Mouse (Mus musculus) embryonic facial prominence, embryonic 12.5 days (tissue): ENCODE data around the gene Sars2. TPM values are rescaled to one million over a fixed set of nuclear protein-coding genes. Genes with fewer than 3 reads are reported as not detected.
A peak's percentile ranks its signal among the peaks of the same experiment; 100 is the strongest.

Source experiments
- ATAC-seq: fragments of 200-750 bp; cut with Nextera tagmentation; 2 replicates; pipeline ENCODE4 v1.8.0; 2017; ENCODE audit not compliant: insufficient number of reproducible peaks, insufficient read depth, low FRiP score, low TSS enrichment
- H3K27ac ChIP-seq: fragments of 300-500 bp; sonication (generic); 2 replicates; pipeline ENCODE4 v1.5.1; 2016; ENCODE audit warnings: mild to moderate bottlenecking
- H3K27me3 ChIP-seq: fragments of 300-500 bp; sonication (generic); 2 replicates; pipeline ENCODE4 v1.6.1; 2016; ENCODE audit warnings: mild to moderate bottlenecking, moderate library complexity
- H3K36me3 ChIP-seq: fragments of 300-500 bp; sonication (generic); 2 replicates; pipeline ENCODE4 v1.6.1; 2016; ENCODE audit warnings: mild to moderate bottlenecking
- H3K4me1 ChIP-seq: fragments of 300-500 bp; sonication (generic); 2 replicates; pipeline ENCODE4 v1.6.1; 2016
- H3K4me2 ChIP-seq: fragments of 300-500 bp; sonication (generic); replicated peaks from 2 replicates; pipeline ENCODE4 v1.6.1; 2016; ENCODE audit warnings: mild to moderate bottlenecking, moderate library complexity
- H3K4me3 ChIP-seq: fragments of 300-500 bp; sonication (generic); 2 replicates; pipeline ENCODE4 v1.5.1; 2016; ENCODE audit warnings: mild to moderate bottlenecking
- H3K9ac ChIP-seq: fragments of 300-500 bp; sonication (generic); 2 replicates; pipeline ENCODE4 v1.6.1; 2016; ENCODE audit warnings: mild to moderate bottlenecking, moderate library complexity
- H3K9me3 ChIP-seq: fragments of 300-500 bp; sonication (generic); 2 replicates; pipeline ENCODE4 v1.6.1; 2016; ENCODE audit warnings: mild to moderate bottlenecking, moderate library complexity
- WGBS: fragments of 180-500 bp; shearing (Covaris S2); methylation state at CpG from one replicate; pipeline ENCODE4 v1.1.7; 2016; 5-methylcytosine and 5-hydroxymethylcytosine counted together
- polyA plus RNA-seq: library from polyadenylated mRNA; unstranded; fragments of >200 nt; fragmentation: Nextera tagmentation; extraction: Ambion mirVana; gene quantifications from 2 replicates; pipeline ENCODE4 v1.2.1, GENCODE M21; 2016

The Sars2 gene
- polyA plus RNA-seq, 1 experiment from 2014 or later: 32.0 TPM

DNA sequence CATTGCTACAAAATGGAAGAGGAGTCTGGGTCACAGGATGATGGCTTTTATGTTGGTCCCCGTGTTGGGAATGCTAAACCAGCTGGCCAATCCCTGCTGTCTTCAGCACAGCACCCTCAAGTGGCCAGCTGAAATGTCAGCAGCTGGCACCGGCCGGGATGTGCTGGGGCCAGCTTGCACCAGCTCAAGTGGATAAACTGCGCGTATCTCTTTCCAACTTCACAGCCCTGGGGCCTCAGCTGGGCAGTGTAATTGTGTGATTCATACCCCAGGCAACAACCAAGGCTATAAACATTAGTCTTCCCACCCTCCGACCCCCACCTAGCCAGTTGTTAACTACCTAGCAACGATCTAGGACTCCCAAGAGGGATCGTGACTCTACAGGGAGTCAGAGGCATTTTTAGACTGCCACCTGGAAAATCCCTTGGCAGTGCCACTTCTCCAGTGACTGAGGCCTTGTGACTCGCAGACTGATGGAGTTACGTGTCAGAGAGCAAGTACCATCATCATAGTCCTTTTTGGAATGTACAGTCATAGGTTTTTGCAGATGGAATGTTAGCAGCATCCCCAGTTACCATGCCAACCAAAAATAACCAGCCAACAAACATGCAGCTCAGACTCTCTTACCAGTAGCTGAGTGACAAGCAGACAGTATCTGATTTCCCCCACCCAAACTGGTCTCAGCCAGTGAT lies 14.0 kb upstream of the Sars2 start:
- Histone ChIP-seq H3K4me1 (peaks cover 6% of the 10 kb centered on the region), H3K27me3 (no peaks in the 10 kb centered on the region), H3K27ac (no peak overlapping the region), H3K36me3 (peaks cover 4% of the 10 kb centered on the region; the same call in 1 of the 2 replicates), H3K9me3 (no peaks in the 10 kb centered on the region), H3K4me2 (no peak overlapping the region), H3K9ac (no peak overlapping the region), H3K4me3 (no peak overlapping the region)
- WGBS: 60% methylated on average over 10 of the region's 10 CpGs
- no peak for ATAC-seq

- no peak overlapping the region for H3K27ac ChIP-seq
- H3K36me3 ChIP-seq: peaks cover 20% of the 10 kb centered on the region; the same call in 1 of the 2 replicates
- H3K4me1 ChIP-seq: peaks cover 12% of the 10 kb centered on the region
- H3K9me3 ChIP-seq: no peaks in the 10 kb centered on the region
- ATAC-seq: peak; percentile 71
- no peaks in the 10 kb centered on the region for H3K27me3 ChIP-seq
- peak overlapping the region; percentile 44 for H3K4me3 ChIP-seq
- peak overlapping the region; percentile 54 for H3K9ac ChIP-seq
- 2% methylated on average over 58 of the region's 58 CpGs for WGBS
- H3K4me2 ChIP-seq: peak overlapping the region; percentile 75
These were observed 9.2 kb upstream of the Sars2 start for GRCm38 (mm10) chr7:28732341-28733142.

GRCm38 (mm10) chr7:28733211-28733610 lies 8.6 kb upstream of the Sars2 start:
- H3K9ac ChIP-seq: peak overlapping the region; percentile 54
- peaks cover 26% of the 10 kb centered on the region for H3K36me3 ChIP-seq
- H3K27me3 ChIP-seq: no peaks in the 10 kb centered on the region
- WGBS: 10% methylated on average over 11 of the region's 11 CpGs
- peaks cover 12% of the 10 kb centered on the region for H3K4me1 ChIP-seq
- no peaks in the 10 kb centered on the region for H3K9me3 ChIP-seq
- H3K27ac ChIP-seq: no peak overlapping the region
- peak overlapping the region; percentile 44 for H3K4me3 ChIP-seq
- ATAC-seq: no peak
- peak overlapping the region; percentile 75 for H3K4me2 ChIP-seq

- Histone ChIP-seq H3K36me3 (peaks cover 44% of the 10 kb centered on the region), H3K9me3 (no peaks in the 10 kb centered on the region), H3K27ac (no peak overlapping the region), H3K4me3 (no peak overlapping the region), H3K4me2 (no peak overlapping the region), H3K9ac (no peak overlapping the region), H3K4me1 (peaks cover 14% of the 10 kb centered on the region), H3K27me3 (no peaks in the 10 kb centered on the region)
- WGBS: 80% methylated on average over 6 of the region's 6 CpGs
- ATAC-seq: no peak
These were observed 6.1 kb upstream of the Sars2 start for GRCm38 (mm10) chr7:28735701-28736100.

- Histone ChIP-seq H3K27me3 (no peaks in the 10 kb centered on the region), H3K9ac (peak overlapping the region; percentile 33), H3K27ac (no peak overlapping the region), H3K9me3 (no peaks in the 10 kb centered on the region), H3K4me3 (0 out of 2 replicates have a peak overlapping the region, but pooled peaks have one; percentile 7), H3K36me3 (peaks cover 44% of the 10 kb centered on the region), H3K4me1 (peaks cover 8% of the 10 kb centered on the region), H3K4me2 (no peak overlapping the region)
- WGBS: 97% methylated on average over 21 of the region's 21 CpGs
- no peak for ATAC-seq
These were observed 2.0 kb upstream of the Sars2 start for GRCm38 (mm10) chr7:28739829-28740228.

GRCm38 (mm10) chr7:28740949-28741348 lies 843 bp upstream of the Sars2 start:
- Histone ChIP-seq H3K4me3 (peak overlapping the region; percentile 62), H3K4me2 (peak overlapping the region; percentile 92), H3K4me1 (peaks cover 8% of the 10 kb centered on the region), H3K27me3 (no peaks in the 10 kb centered on the region), H3K9me3 (no peaks in the 10 kb centered on the region), H3K9ac (peak overlapping the region; percentile 81), H3K36me3 (peaks cover 49% of the 10 kb centered on the region), H3K27ac (peak overlapping the region; percentile 57; the same call in 1 of the 2 replicates)
- ATAC-seq: no peak
- WGBS: 36% methylated on average over 9 of the region's 9 CpGs

DNA sequence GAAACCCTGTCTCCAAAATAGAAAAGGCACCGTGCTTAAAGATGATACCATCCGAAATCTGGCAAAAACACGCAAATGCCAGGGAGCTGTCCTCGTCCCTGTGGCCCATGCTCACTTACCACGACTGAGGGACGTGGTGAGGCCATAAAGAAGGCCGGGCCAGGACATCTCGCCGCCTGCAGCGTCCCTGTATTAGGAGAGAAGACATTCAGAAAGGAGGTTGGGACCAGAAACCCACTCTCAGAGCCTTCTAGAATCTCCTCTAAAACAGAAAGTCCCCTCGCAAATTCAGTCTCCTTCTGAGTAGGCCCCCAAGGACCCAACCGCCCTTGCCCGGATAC lies 454 bp upstream of the Sars2 start:
- peak overlapping the region; percentile 57; the same call in 1 of the 2 replicates for H3K27ac ChIP-seq
- H3K36me3 ChIP-seq: peaks cover 50% of the 10 kb centered on the region
- no peak for ATAC-seq
- peak overlapping the region; percentile 62 for H3K4me3 ChIP-seq
- whole genome bisulfite sequencing: 1% methylated on average over 13 of the region's 13 CpGs
- H3K27me3 ChIP-seq: no peaks in the 10 kb centered on the region
- H3K4me2 ChIP-seq: peak overlapping the region; percentile 92
- H3K9ac ChIP-seq: peak overlapping the region; percentile 81
- peaks cover 8% of the 10 kb centered on the region for H3K4me1 ChIP-seq
- H3K9me3 ChIP-seq: no peaks in the 10 kb centered on the region

DNA sequence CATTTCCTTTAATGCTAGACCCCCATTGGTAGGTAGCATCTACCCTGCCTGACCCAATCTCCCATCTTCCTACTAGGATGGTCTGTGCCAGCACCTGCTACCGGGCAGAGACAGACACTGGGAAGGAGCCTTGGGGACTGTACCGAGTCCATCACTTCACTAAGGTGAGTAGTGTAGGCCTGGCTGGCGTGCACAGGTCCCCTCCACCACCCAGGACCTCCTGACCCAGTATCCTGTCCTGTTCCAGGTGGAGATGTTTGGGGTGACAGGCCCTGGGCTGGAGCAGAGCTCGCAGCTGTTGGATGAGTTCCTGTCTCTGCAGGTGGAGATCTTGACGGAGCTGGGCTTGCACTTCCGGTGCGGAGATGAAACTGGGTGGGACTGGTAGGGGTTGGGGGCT lies 8.1 kb downstream of the Sars2 start:
- H3K27me3 ChIP-seq: no peaks in the 10 kb centered on the region
- no peak overlapping the region for H3K4me3 ChIP-seq
- H3K36me3 ChIP-seq: peaks cover 54% of the 10 kb centered on the region
- no peak overlapping the region for H3K4me2 ChIP-seq
- no peak overlapping the region for H3K27ac ChIP-seq
- no peaks in the 10 kb centered on the region for H3K9me3 ChIP-seq
- WGBS: 94% methylated on average over 7 of the region's 7 CpGs
- 0 out of 2 replicates have a peak, but pooled peaks cover 4% of the 10 kb centered on the region for H3K4me1 ChIP-seq
- ATAC-seq: no peak
- H3K9ac ChIP-seq: no peak overlapping the region

GRCm38 (mm10) chr7:28756079-28756478 lies 14.3 kb downstream of the Sars2 start, which contains the start of gene Ccer2:
Ccer2 (plus strand) TSS chr7:28756174.
- no peak within 1 kb of the TSS for H3K27ac ChIP-seq
- H3K9ac ChIP-seq: no peak within 1 kb of the TSS
- 2% methylated on average over 17 of the region's 17 CpGs for WGBS
- H3K4me2 ChIP-seq: peak within 1 kb of the TSS; percentile 31
- H3K9me3 ChIP-seq: no peaks in the 10 kb centered on the region
- peaks cover 46% of the 10 kb centered on the region for H3K36me3 ChIP-seq
- no peak for ATAC-seq
- H3K4me3 ChIP-seq: no peak within 1 kb of the TSS
- H3K27me3 ChIP-seq: peaks cover 18% of the 10 kb centered on the region
- H3K4me1 ChIP-seq: peaks cover 6% of the 10 kb centered on the region; the same call in 1 of the 2 replicates

DNA sequence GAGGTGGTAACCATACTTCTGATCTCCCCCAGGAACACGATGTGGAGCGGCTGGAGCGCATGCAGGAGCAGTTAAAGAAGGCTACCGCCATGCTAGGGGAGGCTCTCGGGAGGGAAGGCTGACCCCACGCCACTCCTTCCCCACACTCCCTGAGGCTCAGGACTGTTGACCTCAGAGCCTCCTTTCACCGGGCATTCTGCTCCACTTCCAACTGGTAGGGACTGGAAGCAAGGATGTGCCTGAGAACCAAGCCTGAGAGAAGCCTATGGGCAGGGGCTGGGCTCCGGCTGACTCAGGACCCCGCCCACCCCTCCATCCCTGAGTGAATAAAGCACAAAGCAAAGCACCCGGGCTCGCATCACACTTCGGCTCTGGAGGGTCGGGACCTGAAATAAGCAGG lies 16.8 kb downstream of the Sars2 start:
- Histone ChIP-seq H3K4me2 (no peak overlapping the region), H3K4me1 (peaks cover 6% of the 10 kb centered on the region; the same call in 1 of the 2 replicates), H3K27ac (no peak overlapping the region), H3K4me3 (no peak overlapping the region), H3K36me3 (peaks cover 43% of the 10 kb centered on the region), H3K9ac (no peak overlapping the region), H3K27me3 (peaks cover 18% of the 10 kb centered on the region), H3K9me3 (no peaks in the 10 kb centered on the region)
- no peak for ATAC-seq
- WGBS: 82% methylated on average over 13 of the region's 13 CpGs

DNA sequence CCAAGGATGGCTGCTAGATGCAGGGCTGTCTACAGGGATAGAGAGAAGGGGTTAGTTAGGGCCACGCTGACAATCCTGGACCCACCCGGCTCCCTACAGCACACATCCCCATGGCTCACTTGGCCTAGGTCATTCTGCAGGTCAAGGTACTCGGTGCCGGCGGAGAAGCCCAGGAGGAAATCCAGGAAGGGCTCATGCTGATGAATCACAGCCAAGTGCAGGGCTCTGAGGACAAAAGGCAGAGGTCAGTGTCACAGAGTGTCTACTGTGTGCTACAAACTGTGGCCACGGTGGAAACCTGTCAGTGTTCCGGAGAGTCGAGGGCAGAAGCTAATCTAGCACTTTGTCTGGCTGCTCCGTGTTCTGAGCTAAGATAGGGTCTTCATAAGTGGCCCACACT lies 20.1 kb downstream of the Sars2 start:
- H3K9me3 ChIP-seq: no peaks in the 10 kb centered on the region
- no peak overlapping the region for H3K4me2 ChIP-seq
- H3K4me3 ChIP-seq: no peak overlapping the region
- H3K27me3 ChIP-seq: peaks cover under 1% of the 10 kb centered on the region; the same call in 1 of the 2 replicates
- peaks cover 6% of the 10 kb centered on the region for H3K4me1 ChIP-seq
- peaks cover 38% of the 10 kb centered on the region for H3K36me3 ChIP-seq
- 89% methylated on average over 9 of the region's 9 CpGs for WGBS
- H3K27ac ChIP-seq: no peak overlapping the region
- ATAC-seq: no peak
- no peak overlapping the region for H3K9ac ChIP-seq

GRCm38 (mm10) chr7:28765211-28765610 lies 23.4 kb downstream of the Sars2 start:
- Histone ChIP-seq H3K36me3 (peaks cover 19% of the 10 kb centered on the region), H3K4me3 (peak overlapping the region; percentile 63), H3K9ac (no peak overlapping the region), H3K27me3 (no peaks in the 10 kb centered on the region), H3K4me2 (peak overlapping the region; percentile 55), H3K27ac (no peak overlapping the region), H3K9me3 (no peaks in the 10 kb centered on the region), H3K4me1 (peaks cover 12% of the 10 kb centered on the region)
- 81% methylated on average over 6 of the region's 6 CpGs for WGBS
- ATAC-seq: no peak
